Mouse (Mus musculus) MEL (cell line): ENCODE measurements around the gene Aldh1a1.

Experiments
- CHD2 ChIP-seq: IDR thresholded peaks from 2 replicates; pipeline ENCODE4 v1.6.1; 2011; ENCODE audit warnings: low read length, improper control_type of control experiment
- CTCF ChIP-seq, 3 experiments: IDR thresholded peaks in 2 of 3; conservative IDR thresholded peaks in 1 of 3; 2 replicates each; pipeline ENCODE4 v1.5.1; 2011 to 2012; ENCODE audit warnings: low read length in 3 of 3, low read depth in 2 of 3, mild to moderate bottlenecking in 2 of 3, improper control_type of control experiment in 1 of 3, inconsistent platforms in 1 of 3, mixed read lengths in 1 of 3, moderate library complexity in 1 of 3; ENCODE audit not compliant: control insufficient read depth in 1 of 3, insufficient read depth in 1 of 3, poor library complexity in 1 of 3, severe bottlenecking in 1 of 3
- ELF1 ChIP-seq: IDR thresholded peaks from 2 replicates; pipeline ENCODE4 v1.6.1; 2014; ENCODE audit warnings: low read depth, mild to moderate bottlenecking, inconsistent platforms, low read length, improper control_type of control experiment, moderate library complexity
- EP300 ChIP-seq, 2 experiments: IDR thresholded peaks; 2 replicates each; pipeline ENCODE4 v1.6.1; 2011; ENCODE audit warnings: improper control_type of control experiment in 2 of 2, low read length in 2 of 2, low read depth in 1 of 2, mild to moderate bottlenecking in 1 of 2
- MXI1 ChIP-seq: IDR thresholded peaks from 2 replicates; pipeline ENCODE4 v1.6.1; 2011; ENCODE audit warnings: mild to moderate bottlenecking, low read depth, low read length, improper control_type of control experiment
- POLR2A ChIP-seq, 2 experiments: IDR thresholded peaks; 2 replicates each; pipeline ENCODE4 v1.6.1; 2011 to 2012; ENCODE audit warnings: low read length in 2 of 2, mild to moderate bottlenecking in 2 of 2, control low read depth in 1 of 2, improper control_type of control experiment in 1 of 2, low read depth in 1 of 2, moderate library complexity in 1 of 2; ENCODE audit not compliant: control insufficient read depth in 1 of 2, insufficient read depth in 1 of 2, poor library complexity in 1 of 2
- POLR2AphosphoS2 ChIP-seq: IDR thresholded peaks from 2 replicates; pipeline ENCODE4 v1.6.1; 2011; ENCODE audit warnings: low read length, improper control_type of control experiment
- POLR2AphosphoS5 ChIP-seq: IDR thresholded peaks from 2 replicates; pipeline ENCODE4 v1.6.1; 2012; ENCODE audit warnings: low read depth, borderline replicate concordance, mild to moderate bottlenecking, inconsistent platforms, low read length, moderate library complexity, mixed read lengths
- TAL1 ChIP-seq: IDR thresholded peaks from 2 replicates; pipeline ENCODE4 v1.6.1; 2012; ENCODE audit warnings: mild to moderate bottlenecking, inconsistent platforms, low read length, moderate library complexity, mixed read lengths
- USF1 ChIP-seq: IDR thresholded peaks from 2 replicates; pipeline ENCODE4 v1.6.1; 2014; ENCODE audit warnings: low read depth, mild to moderate bottlenecking, inconsistent platforms, low read length, improper control_type of control experiment, moderate library complexity
- ZMIZ1 ChIP-seq: IDR thresholded peaks from 2 replicates; pipeline ENCODE4 v1.6.1; 2012; ENCODE audit warnings: low read depth, mild to moderate bottlenecking, inconsistent platforms, low read length, improper control_type of control experiment, moderate library complexity

DNA sequence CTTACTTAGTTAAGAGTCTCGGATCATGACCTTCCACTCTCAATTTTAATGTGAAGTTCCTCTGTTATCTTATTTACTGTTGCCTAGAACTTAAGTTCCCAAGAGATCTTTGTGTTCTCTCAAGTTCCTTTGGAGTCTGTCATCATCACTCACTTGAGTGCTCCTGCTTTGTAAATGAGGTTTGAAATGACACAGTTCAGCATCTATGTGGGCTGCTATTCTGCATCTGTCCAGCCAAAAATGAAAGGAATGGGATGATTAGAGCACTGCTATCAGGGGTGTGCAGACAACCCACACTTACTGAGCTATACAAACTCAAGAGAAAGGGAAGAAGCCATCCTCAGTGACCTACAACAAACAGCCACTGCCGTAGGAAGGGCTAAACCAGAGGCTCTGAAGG lies 44.7 kb upstream of the Aldh1a1 start:
- TF ChIP-seq EP300 (IDR thresholded peaks at IDR 0.05; ENCODE audit: low read depth in 1 of 2, low read length in 2 of 2) (no peak), POLR2A (IDR thresholded peaks at IDR 0.05; ENCODE audit: control insufficient read depth in 1 of 2, insufficient read depth in 1 of 2, low read depth in 1 of 2, low read length in 2 of 2, poor library complexity in 1 of 2) (no peak), CHD2 (no peak), ZMIZ1 (no peak), ELF1 (no peak), TAL1 (no peak), CTCF (IDR thresholded peaks at IDR 0.05 in 2 of 3, conservative IDR thresholded peaks at IDR 0.05 in 1 of 3; ENCODE audit: control insufficient read depth in 1 of 3, insufficient read depth in 1 of 3, low read depth in 2 of 3, low read length in 3 of 3, poor library complexity in 1 of 3, severe bottlenecking in 1 of 3) (no peak), MXI1 (no peak), USF1 (no peak), POLR2AphosphoS2 (no peak), POLR2AphosphoS5 (no peak)
